ENCODE assay signal across 13 mouse cellular contexts in the genomic region with DNA sequence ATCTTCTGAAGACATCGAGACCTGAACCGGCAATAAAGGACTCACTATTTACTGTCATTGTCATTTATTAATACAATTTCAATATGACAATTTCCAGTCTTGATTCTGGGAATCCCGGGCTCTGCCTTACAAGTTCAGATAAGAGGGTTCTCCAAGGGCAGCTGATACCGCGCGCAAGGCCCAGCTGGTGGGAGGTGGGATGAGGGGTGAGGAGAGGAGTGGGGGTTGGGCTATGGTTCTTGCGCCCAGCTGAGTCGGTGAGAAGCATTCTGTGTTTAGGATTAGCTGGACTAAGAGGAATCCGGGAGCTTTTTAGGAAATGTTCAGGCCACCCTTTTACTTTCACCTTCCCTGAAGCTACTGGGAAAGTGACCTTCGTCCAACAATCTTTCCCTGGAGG.
A peak's percentile ranks its signal among the peaks of the same experiment; 100 is the strongest.
DNase-seq lines count a peak whose midpoint lies in the region; ATAC-seq lines count a peak whose summit lies in the region.
"Had no signal": no experiment of that assay in that cellular context is flagged by ENCODE, and none has a peak within 500 bp of the region (broad histone marks: within the 10 kb centered on the region; RNA-seq: fewer than 3 reads in every experiment).

No protein-coding gene starts in this region.

- H3K9ac ChIP-seq in heart, embryonic 11.5 days (ENCODE audit: low read depth, low read length) = 0 out of 2 replicates have a peak overlapping the region, but pooled peaks have one; percentile 46
- H3K9ac ChIP-seq in midbrain, embryonic 11.5 days (ENCODE audit: low read length) = no peak overlapping the region
- H3K9ac ChIP-seq in midbrain, embryonic 16.5 days (ENCODE audit: low read depth, low read length) = no peak overlapping the region
- no peak overlapping the region for H3K9ac ChIP-seq in intestine, embryonic 15.5 days
- no peak overlapping the region for H3K9ac ChIP-seq in midbrain, embryonic 13.5 days (replicated peaks)
- H3K9ac ChIP-seq: hindbrain, embryonic 15.5 days had no signal

- intact Hi-C loops in heart, postnatal 10 days (cut with DNase I) = no loop called here

- H3K27ac ChIP-seq in heart, embryonic 11.5 days (ENCODE audit: low read depth, low read length) = peak overlapping the region; percentile 22; the same call in 1 of the 2 replicates
- no peak overlapping the region for H3K27ac ChIP-seq in midbrain, embryonic 11.5 days (ENCODE audit: low read depth, low read length)
- H3K27ac ChIP-seq in midbrain, embryonic 16.5 days (ENCODE audit: low read length) = no peak overlapping the region
- H3K27ac ChIP-seq in intestine, embryonic 15.5 days = no peak overlapping the region
- no peak overlapping the region for H3K27ac ChIP-seq in midbrain, embryonic 13.5 days
- H3K27ac ChIP-seq: hindbrain, embryonic 15.5 days had no signal

- peaks cover 35% of the 10 kb centered on the region for H3K4me1 ChIP-seq in heart, embryonic 11.5 days (ENCODE audit: control insufficient read depth, insufficient read depth, low read length)
- H3K4me1 ChIP-seq in midbrain, embryonic 11.5 days (ENCODE audit: control insufficient read depth, insufficient read depth, low read length) = peaks cover 20% of the 10 kb centered on the region
- peaks cover 4% of the 10 kb centered on the region for H3K4me1 ChIP-seq in midbrain, embryonic 16.5 days (ENCODE audit: control insufficient read depth, insufficient read depth, low read length)
- H3K4me1 ChIP-seq in intestine, embryonic 15.5 days (replicated peaks) = peaks cover 18% of the 10 kb centered on the region
- peaks cover 35% of the 10 kb centered on the region for H3K4me1 ChIP-seq in midbrain, embryonic 13.5 days (replicated peaks)

- H3K9me3 ChIP-seq in heart, embryonic 11.5 days (replicated peaks; ENCODE audit: control insufficient read depth, low read length) = no peaks in the 10 kb centered on the region
- no peaks in the 10 kb centered on the region for H3K9me3 ChIP-seq in midbrain, embryonic 11.5 days (ENCODE audit: control insufficient read depth, low read length)
- no peaks in the 10 kb centered on the region for H3K9me3 ChIP-seq in midbrain, embryonic 16.5 days (replicated peaks; ENCODE audit: control insufficient read depth, low read length, poor library complexity, severe bottlenecking)
- H3K9me3 ChIP-seq in intestine, embryonic 15.5 days = no peaks in the 10 kb centered on the region
- H3K9me3 ChIP-seq in midbrain, embryonic 13.5 days = no peaks in the 10 kb centered on the region
- H3K9me3 ChIP-seq: hindbrain, embryonic 15.5 days had no signal

- WGBS in heart, embryonic 11.5 days (ENCODE audit: insufficient replicate concordance) = 4% methylated on average over 10 of the region's 10 CpGs
- WGBS in midbrain, embryonic 11.5 days = 3% methylated on average over 10 of the region's 10 CpGs
- 11% methylated on average over 10 of the region's 10 CpGs for WGBS in midbrain, embryonic 16.5 days
- WGBS in intestine, embryonic 15.5 days = 29% methylated on average over 10 of the region's 10 CpGs
- WGBS in midbrain, embryonic 13.5 days = 12% methylated on average over 10 of the region's 10 CpGs

- peak overlapping the region; percentile 64 for H3K4me2 ChIP-seq in heart, embryonic 11.5 days
- no peak overlapping the region; the same call in 1 of the 2 replicates for H3K4me2 ChIP-seq in midbrain, embryonic 11.5 days
- H3K4me2 ChIP-seq in midbrain, embryonic 16.5 days (ENCODE audit: low read length) = no peak overlapping the region
- 0 out of 2 replicates have a peak overlapping the region, but pooled peaks have one; percentile 7 for H3K4me2 ChIP-seq in intestine, embryonic 15.5 days (replicated peaks)
- peak overlapping the region; percentile 13; the same call in 1 of the 2 replicates for H3K4me2 ChIP-seq in midbrain, embryonic 13.5 days (replicated peaks)
- H3K4me2 ChIP-seq: hindbrain, embryonic 15.5 days had no signal

- peak overlapping the region; percentile 23 for H3K4me3 ChIP-seq in heart, embryonic 11.5 days (ENCODE audit: low read depth, low read length)
- no peak overlapping the region for H3K4me3 ChIP-seq in midbrain, embryonic 11.5 days (ENCODE audit: low read depth, low read length)
- no peak overlapping the region for H3K4me3 ChIP-seq in midbrain, embryonic 16.5 days (ENCODE audit: low read depth, low read length)
- no peak overlapping the region for H3K4me3 ChIP-seq in intestine, embryonic 15.5 days (replicated peaks)
- no peak overlapping the region for H3K4me3 ChIP-seq in midbrain, embryonic 13.5 days (replicated peaks)
- H3K4me3 ChIP-seq: hindbrain, embryonic 15.5 days had no signal

- H3K27me3 ChIP-seq in heart, embryonic 11.5 days (ENCODE audit: control insufficient read depth, insufficient read depth, low read length) = no peaks in the 10 kb centered on the region
- H3K27me3 ChIP-seq in midbrain, embryonic 11.5 days (ENCODE audit: control insufficient read depth, insufficient read depth, low read length) = peaks cover 21% of the 10 kb centered on the region
- H3K27me3 ChIP-seq in midbrain, embryonic 16.5 days (ENCODE audit: control insufficient read depth, insufficient read depth, low read depth, low read length) = peaks cover 33% of the 10 kb centered on the region
- H3K27me3 ChIP-seq in intestine, embryonic 15.5 days (replicated peaks) = peaks cover 7% of the 10 kb centered on the region; the same call in 1 of the 2 replicates
- peaks cover 59% of the 10 kb centered on the region for H3K27me3 ChIP-seq in midbrain, embryonic 13.5 days

- DNase-seq in heart, postnatal 10 days = no peak
- DNase-seq in midbrain, embryonic 11.5 days (ENCODE audit: low spot score, missing footprints) = peak; percentile 89
- no peak for DNase-seq in spleen, postnatal 10 days (ENCODE audit: low spot score in 2 of 2)
- DNase-seq: cerebellum, postnatal 25 days; kidney, postnatal 10 days; layer of hippocampus, postnatal 36 days; lung, adult 18-20 months had no signal

- 0 out of 2 replicates have a peak, but pooled peaks have one; percentile 62 for ATAC-seq in heart, embryonic 11.5 days (replicated peaks; ENCODE audit: insufficient number of reproducible peaks, low FRiP score, low TSS enrichment)
- ATAC-seq in midbrain, embryonic 11.5 days (ENCODE audit: low FRiP score) = peak; percentile 70; the same call in 1 of the 2 replicates
- no peak for ATAC-seq in midbrain, embryonic 16.5 days
- no peak for ATAC-seq in intestine, embryonic 15.5 days
- ATAC-seq in midbrain, embryonic 13.5 days = no peak
- no peak for ATAC-seq in erythroblast, adult 5-6 weeks (replicated peaks; ENCODE audit: low FRiP score, poor library complexity, severe bottlenecking)

- H3K36me3 ChIP-seq in heart, embryonic 11.5 days (ENCODE audit: control insufficient read depth, insufficient read depth, low read length) = no peaks in the 10 kb centered on the region
- no peaks in the 10 kb centered on the region for H3K36me3 ChIP-seq in midbrain, embryonic 11.5 days (ENCODE audit: control insufficient read depth, insufficient read depth, low read length)
- no peaks in the 10 kb centered on the region for H3K36me3 ChIP-seq in midbrain, embryonic 16.5 days (ENCODE audit: control insufficient read depth, insufficient read depth, low read length)
- H3K36me3 ChIP-seq in intestine, embryonic 15.5 days = no peaks in the 10 kb centered on the region
- no peaks in the 10 kb centered on the region for H3K36me3 ChIP-seq in midbrain, embryonic 13.5 days
- H3K36me3 ChIP-seq: hindbrain, embryonic 15.5 days had no signal

Comparison
In these comparisons a context has a peak if more than half of its experiments do, and no peak if none do; other contexts are left out.
1. ATAC-seq: peak in heart, embryonic 11.5 days (single experiment) and midbrain, embryonic 11.5 days (single experiment); none in midbrain, embryonic 16.5 days (single experiment), intestine, embryonic 15.5 days (single experiment), midbrain, embryonic 13.5 days (single experiment) and erythroblast, adult 5-6 weeks (single experiment).
2. H3K4me2 ChIP-seq: peak in heart, embryonic 11.5 days (single experiment), intestine, embryonic 15.5 days (single experiment) and midbrain, embryonic 13.5 days (single experiment); none in midbrain, embryonic 11.5 days (single experiment) and midbrain, embryonic 16.5 days (single experiment).